Mouse (Mus musculus) gastrocnemius, adult 8-10 months (tissue): ENCODE measurements around the gene Epas1. TPM values are rescaled to one million over a fixed set of nuclear protein-coding genes. Genes with fewer than 3 reads are reported as not detected.

Experiments used
- DNase-seq, 2 experiments: peaks; one replicate each; pipeline ENCODE4 v3.0.0; 2022; ENCODE audit warnings: low spot score in 2 of 2
- total RNA-seq, 4 experiments: library from RNA; stranded (reverse); gene quantifications; 2 replicates each; pipeline ENCODE4 v1.2.4; 2022

Gene Epas1
- 10 to 100 TPM; 79.9 to 95.6 (median 93.9) TPM for total RNA-seq

GRCm38 (mm10) chr17:86753130-86753821, at the start of gene Epas1:
TSS of gene Epas1 (plus strand) at chr17:86753700.
- peak; percentile 84 to 88 for DNase-seq

DNA sequence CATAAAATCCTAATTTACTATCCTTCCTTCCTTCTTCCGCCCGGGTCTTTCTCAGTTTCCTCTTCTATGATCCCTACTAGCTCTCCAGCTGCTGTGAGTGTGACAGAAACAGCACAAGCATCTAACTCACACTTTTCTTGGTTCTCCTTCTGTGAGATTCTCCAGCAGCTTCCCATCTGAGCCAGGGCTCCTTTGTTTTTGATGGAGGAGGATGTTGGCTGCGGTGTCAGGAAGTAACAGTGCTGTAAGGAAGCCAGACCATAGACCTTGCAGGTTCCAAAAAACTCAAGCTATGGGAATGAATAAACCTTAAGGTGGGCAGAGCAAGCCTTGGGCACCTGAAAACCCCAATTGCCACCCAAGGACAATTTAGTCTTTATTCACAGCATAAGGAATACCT, 48.3 kb upstream of the Epas1 start:
- no peak for DNase-seq

DNA sequence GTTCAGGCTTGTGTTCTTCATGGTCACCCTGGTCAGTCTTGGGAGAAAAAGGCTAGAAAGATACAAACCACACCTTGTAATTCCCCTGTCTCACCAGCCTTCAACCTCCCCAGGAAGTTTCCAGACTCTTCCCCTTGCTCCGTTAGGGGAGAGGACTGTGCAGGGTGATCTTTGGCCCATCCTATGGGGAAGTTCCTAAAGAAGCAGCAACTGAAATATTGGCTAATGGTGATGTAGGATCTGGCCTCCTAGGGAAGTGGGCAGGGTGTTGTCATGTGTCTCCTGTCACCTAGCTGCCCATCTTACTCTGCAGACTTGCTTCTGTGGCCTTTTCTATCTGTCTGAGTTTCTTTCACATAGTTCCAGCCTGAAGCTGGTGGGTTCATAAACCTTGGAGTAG, 47.0 kb upstream of the Epas1 start:
- no peak for DNase-seq

DNA sequence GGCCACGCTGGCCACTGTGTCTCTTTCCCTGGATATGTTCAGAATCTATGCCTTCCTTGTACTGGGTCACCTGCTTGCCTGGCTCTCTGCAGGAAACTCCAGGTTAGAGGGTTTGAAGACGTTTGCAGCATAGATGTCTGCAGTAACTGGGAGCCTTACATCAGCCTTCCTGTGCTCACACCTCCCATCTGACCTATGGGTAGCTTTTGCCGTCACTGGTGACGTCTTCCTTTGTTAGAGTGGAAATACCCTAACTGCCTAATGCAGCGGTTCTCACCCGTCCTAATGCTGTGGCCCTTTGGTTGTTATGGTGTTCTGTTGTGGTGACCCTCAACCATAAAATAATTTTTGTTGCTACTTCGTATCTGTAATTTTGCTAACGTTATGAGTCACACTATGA, 43.7 kb upstream of the Epas1 start:
- DNase-seq = no peak

DNA sequence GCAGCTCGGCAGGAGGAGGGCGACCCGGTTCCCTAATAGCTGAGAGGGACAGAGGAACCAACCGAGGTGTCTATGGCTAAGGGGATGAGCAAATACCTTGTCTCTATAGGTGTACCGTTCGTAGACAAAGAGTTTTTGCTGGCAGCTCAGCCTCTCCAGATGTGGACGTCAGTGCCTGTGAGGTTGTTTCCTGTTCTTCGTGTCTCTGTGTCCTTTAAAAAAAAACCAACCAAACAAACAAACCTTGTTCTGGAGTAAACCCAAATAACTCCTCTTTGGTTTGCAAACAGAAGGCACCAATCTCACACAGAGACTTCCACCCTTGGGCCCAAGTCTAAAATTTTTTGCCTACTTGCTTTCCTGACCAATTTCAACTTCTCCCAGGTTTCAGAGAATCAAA, 43.1 kb upstream of the Epas1 start:
- DNase-seq = no peak

DNA sequence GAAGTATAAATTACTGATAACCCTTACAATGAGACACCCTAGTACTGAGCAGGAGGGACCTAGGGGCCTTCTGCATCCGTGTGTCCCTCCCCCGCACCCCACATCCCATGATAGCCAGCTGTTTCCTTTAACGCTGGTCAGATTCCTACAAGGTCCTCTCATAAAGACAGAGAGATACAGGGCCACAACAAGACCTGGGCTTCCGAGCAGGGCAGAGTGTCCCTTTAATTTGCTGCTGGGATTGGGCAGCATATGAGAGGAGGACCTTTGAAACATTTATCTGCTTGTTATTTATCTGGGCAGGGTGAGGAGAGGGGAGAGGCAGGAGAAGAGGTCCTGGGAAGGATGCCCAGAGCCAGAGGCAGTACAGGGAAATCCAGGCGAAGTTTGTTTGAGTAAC, 41.6 kb upstream of the Epas1 start:
- no peak for DNase-seq

- no peak for DNase-seq
These were observed 40.9 kb upstream of the Epas1 start for GRCm38 (mm10) chr17:86712601-86713000.

- DNase-seq = peak in 1 of 2 experiments; percentile 23
These were observed 39.9 kb upstream of the Epas1 start for GRCm38 (mm10) chr17:86713591-86713990.

GRCm38 (mm10) chr17:86724786-86725415, 28.6 kb upstream of the Epas1 start:
- DNase-seq = no peak

DNA sequence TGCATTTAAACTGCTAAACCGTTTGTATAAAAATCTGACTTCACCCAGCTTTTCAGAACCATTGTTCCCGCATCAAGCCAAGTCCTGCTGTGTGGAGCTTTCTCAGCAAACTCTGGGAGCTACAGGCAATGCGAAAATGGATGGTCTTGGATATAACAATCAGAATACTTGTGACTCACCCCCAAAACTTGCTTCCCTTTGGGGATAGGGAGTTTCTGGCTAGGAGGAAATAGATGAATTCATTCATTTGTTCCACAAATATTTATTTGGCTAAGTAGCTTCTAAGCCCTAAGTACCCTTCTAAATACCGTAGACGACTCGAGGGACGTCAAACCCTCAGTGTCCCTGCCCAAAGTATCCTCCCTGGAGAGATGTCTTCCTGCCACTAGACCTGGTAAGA, 27.0 kb upstream of the Epas1 start:
- no peak for DNase-seq

- no peak for DNase-seq
These were observed 26.5 kb upstream of the Epas1 start for GRCm38 (mm10) chr17:86727031-86727430.

- DNase-seq = no peak
These were observed 22.2 kb upstream of the Epas1 start for GRCm38 (mm10) chr17:86731273-86731672.

DNA sequence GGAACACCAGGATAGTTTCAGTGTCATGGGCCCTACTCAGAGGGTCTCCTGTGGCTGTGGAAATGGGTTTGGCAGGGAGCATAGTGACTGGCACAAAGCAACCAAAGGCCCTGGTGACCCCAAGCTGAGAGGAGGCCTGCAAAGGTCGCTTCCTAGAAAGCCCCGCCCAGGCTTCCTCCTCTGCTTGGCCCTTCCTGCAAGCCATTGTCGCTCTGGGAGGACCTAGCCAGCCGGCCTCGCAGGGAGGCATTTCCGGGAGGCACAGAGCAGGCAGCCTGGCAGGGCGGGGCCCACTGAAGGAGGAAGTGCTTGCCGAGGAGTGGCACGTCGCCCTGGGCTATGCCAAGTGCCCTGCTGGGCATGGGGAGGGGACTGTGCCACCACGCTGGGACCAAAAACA, 21.5 kb upstream of the Epas1 start:
- DNase-seq = peak; percentile 36 to 54

DNA sequence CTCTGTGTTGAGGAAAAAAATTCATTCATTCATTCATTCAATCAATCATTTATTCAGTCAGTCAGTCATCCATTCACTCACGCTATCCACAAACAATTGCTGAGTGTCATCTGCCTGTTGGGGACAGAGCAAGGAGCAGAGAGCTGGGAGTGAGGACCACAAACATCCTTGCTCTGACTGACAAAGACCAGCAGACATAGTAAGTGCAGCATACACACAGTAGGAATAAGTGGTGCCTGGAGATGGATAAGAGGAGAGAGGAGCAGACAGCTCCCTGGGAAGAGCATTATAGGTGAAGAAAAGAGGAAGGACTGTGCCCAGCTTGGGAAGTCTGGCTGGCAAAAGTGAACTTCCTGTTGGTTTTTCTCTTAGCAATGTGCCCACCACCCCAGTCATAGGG, 21.0 kb upstream of the Epas1 start:
- DNase-seq = no peak

DNA sequence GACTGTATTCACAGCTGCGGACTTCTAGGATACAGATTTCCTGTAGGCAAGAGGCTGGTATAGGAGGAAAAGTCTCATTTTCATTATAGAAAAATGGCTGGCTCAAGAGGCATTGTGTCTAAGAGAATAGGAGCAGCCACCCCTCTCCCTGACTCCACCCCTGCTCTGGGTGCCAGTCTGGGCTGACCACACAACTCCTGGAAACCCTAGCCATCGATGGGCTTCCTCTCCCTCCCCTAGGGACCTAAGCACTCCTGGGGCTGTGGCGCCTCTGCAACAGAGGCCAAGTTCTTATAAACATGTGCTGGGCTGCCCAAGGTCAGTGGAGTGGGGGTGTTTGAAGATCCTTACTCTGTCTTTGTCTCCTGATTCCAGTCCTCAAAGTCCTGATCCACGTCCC, 19.9 kb upstream of the Epas1 start:
- DNase-seq = no peak

DNA sequence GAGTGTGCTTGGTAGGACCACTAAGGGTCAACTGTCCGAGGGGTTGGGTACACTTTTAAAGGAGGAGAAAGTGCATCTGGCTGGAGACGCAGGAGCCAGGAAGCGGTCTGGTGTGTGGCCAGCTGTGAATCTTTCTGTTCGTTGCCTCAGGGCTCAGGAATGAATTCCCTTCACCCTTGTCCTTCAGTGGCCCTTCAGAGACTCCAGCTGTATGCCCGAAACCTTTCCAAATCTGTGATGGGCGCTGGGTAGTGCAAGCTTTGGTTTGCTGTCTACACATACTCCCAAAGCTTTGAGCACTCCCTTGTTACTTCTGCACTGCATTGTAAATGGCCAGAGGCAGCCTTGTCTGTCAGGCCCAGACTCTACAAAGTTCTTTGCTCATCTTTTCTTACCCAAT, 15.0 kb upstream of the Epas1 start:
- DNase-seq = no peak

- no peak for DNase-seq
These were observed 10.1 kb upstream of the Epas1 start for GRCm38 (mm10) chr17:86743351-86743941.

DNA sequence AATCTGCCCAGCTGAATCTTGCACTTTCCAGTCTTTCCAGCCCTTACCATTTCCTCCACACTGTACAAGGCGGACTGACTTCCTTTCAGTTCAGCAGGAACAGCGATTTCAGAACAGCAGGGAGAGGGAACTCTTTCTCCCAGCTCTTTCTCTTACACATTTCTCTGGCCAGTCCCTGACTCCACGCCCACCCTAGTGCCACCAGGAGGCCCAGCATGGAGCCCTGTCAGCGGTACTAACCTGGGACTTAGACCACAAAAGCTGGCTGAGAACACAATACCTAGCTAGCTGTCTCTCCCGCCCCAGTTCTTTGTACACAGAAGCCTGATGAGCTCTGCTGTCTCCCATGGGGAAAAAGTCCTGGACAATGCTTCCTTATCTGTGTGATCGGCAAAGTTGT, 8.6 kb upstream of the Epas1 start:
- no peak for DNase-seq

- no peak for DNase-seq
These were observed 2.1 kb upstream of the Epas1 start for GRCm38 (mm10) chr17:86751373-86751871.

DNA sequence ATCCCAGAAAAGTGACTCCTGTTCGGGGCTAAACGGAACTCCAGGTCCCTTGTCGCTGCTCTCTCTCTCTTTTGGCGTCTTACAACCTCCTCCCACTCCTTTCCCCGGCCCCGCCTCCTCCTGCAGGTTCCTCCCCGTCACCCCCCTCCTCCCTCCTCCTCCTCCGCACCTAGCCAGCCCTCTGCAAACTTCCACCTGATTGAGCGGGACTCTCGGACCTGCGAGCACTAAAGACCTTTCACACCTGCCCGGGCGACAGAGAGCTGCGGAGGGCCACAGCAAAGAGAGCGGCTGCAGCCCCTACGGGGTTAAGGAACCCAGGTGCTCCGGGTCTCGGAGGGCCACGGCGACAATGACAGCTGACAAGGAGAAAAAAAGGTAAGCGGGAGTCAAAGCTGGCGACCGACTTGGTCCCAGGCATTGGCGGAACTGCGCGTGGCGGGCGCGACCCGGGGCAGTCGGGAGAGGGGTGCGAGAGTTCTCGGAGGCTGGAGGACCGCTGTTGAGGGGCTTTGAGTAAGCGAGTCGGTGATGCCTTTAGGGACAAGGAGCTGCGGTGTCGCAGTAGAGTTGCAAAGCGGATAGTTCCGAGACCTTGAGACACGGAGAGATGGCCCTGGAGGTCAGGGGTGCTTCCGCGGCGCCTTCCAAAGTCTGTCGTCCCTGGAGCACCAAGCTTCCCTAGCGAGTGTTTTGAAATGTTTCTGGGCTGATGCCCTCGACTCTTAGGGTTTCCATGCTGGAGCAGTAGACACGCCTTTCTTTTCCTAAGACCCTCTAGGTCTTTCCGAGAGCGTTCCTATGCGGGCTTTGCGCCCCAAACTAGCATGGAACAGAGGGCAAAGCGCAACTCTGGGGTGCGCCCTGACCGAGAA, 668 bp downstream of the Epas1 start:
- DNase-seq = peak; percentile 32 to 56

DNA sequence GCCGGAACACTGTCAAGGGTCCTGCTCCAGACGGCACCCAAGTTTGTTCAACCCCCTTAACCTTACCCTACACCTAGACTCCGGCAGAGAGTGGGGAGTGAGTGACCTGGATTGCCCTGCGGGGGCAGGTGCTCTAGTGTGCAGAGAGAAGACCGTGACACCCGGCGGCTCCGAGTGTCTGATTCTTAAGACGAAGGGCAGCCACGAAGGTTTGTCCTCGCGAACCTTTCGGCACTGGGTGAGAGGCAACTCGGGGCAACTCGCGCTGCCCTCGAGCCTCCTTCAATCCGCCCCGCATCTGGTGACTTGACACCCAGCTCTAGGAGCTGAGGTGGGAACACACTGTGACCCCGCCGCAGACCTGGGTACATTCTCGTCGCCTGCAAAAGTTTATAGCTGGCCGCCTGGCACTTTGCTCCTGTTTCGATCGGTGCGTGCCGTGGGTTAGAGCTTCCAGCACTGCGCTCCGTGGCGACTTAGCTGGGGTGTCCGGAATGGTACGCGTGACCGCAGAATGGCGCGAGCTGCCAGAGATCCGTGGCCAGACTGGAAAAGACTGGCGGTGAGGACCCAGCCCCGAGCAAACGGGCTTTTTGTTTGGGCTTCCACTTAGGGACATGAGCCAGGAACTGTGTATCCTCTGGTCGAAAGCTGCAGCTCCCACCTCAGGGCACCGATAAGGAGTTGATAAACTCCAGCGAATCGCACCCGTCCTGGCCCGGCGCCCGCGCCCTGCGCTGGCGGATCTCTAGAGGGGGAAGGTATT, 1.5 kb downstream of the Epas1 start:
- peak; percentile 28 to 40 for DNase-seq
